Mouse (Mus musculus): ENCODE measurements around the gene Sema6c. TPM values are rescaled to one million over a fixed set of nuclear protein-coding genes. Genes with fewer than 3 reads are reported as not detected.
"Not testable (repeated sequence)": the region's sequence is repeated elsewhere in the genome, so short reads cannot be mapped to it uniquely, and the experiment has no call there.

The Sema6c gene
- 10 to 100 TPM; 40.3 to 40.5 TPM for total RNA-seq (2021)
- long read RNA-seq, experiment 1, partial matches to known transcripts, result 8 of 23 reads
- long read RNA-seq, experiment 1, other reads (novel, unspliced or antisense), result 13 of 23 reads
- long read RNA-seq, experiment 2, full-length matches to known transcripts, result 7 of 47 reads
- long read RNA-seq, experiment 2, partial matches to known transcripts, result 7 of 47 reads
- long read RNA-seq, experiment 2, other reads (novel, unspliced or antisense), result 33 of 47 reads

DNA sequence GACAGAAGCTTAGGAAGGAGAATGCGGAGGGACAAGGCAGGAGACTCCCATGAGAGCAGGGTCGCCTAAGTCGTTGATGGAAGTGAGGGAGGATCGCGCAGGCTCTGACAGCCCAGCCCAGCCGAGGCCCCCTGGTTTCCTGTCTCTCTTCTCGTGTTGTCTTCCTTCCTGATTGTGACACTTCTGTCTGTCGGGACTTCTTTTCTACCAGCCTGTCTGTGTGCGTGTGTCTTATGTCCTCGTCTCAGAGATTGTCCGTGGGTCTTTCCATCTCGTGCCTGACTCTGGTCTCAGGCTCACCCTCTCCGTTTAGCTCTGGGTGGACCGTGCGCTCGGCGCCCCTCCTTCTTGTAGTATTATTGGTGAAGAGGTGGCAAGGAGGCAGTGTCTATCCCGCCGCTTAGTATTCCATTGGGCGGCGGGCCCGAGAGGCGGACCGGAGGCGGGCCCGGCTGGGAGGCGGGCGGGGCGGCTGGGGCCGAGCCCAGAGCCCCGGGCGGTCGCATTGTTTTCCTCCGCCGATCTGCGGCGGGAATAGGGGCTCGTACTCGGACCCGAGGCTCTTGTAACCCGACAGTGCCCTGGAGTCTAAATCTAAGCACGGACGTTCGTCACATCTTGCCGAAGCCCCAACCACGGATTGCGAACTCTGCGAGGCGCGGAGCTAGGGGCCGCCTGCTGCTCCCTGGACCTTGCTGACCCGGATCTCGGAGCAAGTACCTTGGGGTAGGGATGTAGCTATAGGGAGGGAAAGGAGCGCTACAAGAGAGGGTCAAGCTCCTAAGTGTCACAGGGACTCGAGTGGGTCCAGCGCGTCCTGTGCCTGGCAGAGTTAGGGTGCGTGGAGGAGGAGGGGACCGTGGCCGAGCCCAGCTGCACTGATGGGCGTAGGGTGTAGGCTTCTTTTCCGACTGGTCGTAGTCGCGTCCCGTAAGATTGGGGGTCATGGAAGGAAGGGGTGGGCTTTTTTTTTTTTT, at the start of gene Sema6c:
TSS of gene Sema6c (plus strand) at position 471 of the 977 bp plus-strand sequence.
- intact Hi-C loops (cut with DNase I), result loop anchor here (5.0 kb wide), 1 partner anchor 57 kb away; the partner anchor contains the start of gene Gabpb2

GRCm38 (mm10) chr3:95110911-95111726, 49.1 kb upstream of the Sema6c start, which contains the start of gene Vps72:
Gene Vps72 (plus strand): TSS chr3:95111022.
- peak; percentile 90 to 91 for DNase-seq (ENCODE audit: low spot score in 2 of 2)
- intact Hi-C loops (cut with DNase I), result loop anchor here (5.0 kb wide), 1 partner anchor 59 kb away; no protein-coding TSS in a partner anchor

More for the DNA sequence above, at the start of gene Sema6c:
- DNase-seq (ENCODE audit: low spot score in 2 of 2), result peak; percentile 89 to 91

DNA sequence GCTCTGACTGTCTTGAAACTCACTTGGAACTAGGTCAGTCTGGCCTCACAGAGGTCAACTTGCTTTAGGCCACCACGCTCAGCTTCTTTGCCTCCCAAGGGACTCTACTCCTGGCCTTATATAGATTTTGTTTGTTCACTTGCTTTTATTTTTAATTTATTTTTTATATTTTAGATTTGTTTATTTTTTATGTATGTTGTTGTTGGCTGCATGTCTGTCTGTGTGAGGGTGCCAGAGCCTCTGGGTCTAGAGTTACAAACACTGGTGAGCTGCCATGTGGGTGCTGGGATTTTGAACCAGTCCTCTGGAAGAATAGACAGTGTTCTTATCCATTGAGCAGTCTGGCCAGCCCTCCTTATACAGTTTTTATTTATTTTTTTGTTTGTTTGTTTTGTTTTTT, 47.5 kb upstream of the Sema6c start:
- intact Hi-C loops (cut with DNase I), result loop anchor here (5.0 kb wide), 1 partner anchor 60 kb away; no protein-coding TSS in a partner anchor
- no peak for DNase-seq (ENCODE audit: low spot score in 2 of 2)

- no peak for DNase-seq (ENCODE audit: low spot score in 2 of 2)
- intact Hi-C loops (cut with DNase I), result no loop called here
Observed at GRCm38 (mm10) chr3:95117751-95118150, 42.5 kb upstream of the Sema6c start.

DNA sequence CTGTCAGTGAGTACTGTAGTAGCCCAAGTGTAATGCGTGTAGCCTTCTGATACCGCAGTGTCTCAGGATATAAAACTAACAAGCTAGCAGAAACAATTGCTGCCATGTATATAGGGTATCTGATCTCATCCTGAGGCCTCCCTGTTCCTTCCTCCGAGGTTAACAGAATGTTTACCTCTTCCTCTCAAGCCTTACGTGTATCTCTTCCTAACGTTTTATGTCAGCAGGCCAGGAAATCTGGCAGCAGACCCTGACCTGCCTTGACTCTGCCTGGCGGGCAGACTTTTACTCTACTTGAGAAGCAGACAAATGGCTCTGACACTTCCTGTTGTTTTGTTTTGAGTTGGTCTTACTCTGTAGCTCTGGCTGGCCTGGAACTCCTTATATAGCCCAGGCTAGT, 38.7 kb upstream of the Sema6c start:
- intact Hi-C loops (cut with DNase I), result no loop called here
- DNase-seq (ENCODE audit: low spot score in 2 of 2), result no peak

DNA sequence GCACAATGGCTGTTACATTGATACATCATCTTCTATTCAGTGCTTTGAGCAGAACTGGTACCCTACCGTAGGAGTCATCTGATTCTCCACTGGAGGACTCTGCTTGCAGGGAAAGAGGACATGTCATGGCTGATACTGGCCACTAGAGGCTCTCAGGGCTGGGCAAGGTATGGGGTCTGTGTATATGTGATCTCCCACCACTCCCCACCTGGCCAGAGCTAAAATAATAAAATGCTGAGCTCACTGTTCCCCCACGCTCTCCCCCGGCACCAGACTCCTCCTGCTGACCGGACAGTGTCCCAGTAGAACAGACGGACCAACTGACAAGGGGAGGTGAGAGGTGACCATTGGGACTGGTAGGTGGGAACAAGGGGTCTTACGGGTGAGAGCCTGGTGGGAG, 36.0 kb upstream of the Sema6c start, which contains the start of gene Tmod4:
TSS of gene Tmod4 (plus strand) at position 231 of the 400 bp plus-strand sequence.
- DNase-seq (ENCODE audit: low spot score in 2 of 2), result no peak
- intact Hi-C loops (cut with DNase I), result no loop called here

- intact Hi-C loops (cut with DNase I), result no loop called here
- peak; percentile 54 to 64 for DNase-seq (ENCODE audit: low spot score in 2 of 2)
Observed at GRCm38 (mm10) chr3:95124972-95125371, 35.3 kb upstream of the Sema6c start.

- intact Hi-C loops (cut with DNase I), result no loop called here
- DNase-seq (ENCODE audit: low spot score in 2 of 2), result no peak
Observed at GRCm38 (mm10) chr3:95129226-95129651, 31.0 kb upstream of the Sema6c start.

GRCm38 (mm10) chr3:95130081-95130480, 30.2 kb upstream of the Sema6c start:
- intact Hi-C loops (cut with DNase I), result no loop called here
- no peak for DNase-seq (ENCODE audit: low spot score in 2 of 2)

GRCm38 (mm10) chr3:95132389-95132788, 27.9 kb upstream of the Sema6c start:
- DNase-seq (ENCODE audit: low spot score in 2 of 2); intact Hi-C loops (cut with DNase I): not testable (repeated sequence)

DNA sequence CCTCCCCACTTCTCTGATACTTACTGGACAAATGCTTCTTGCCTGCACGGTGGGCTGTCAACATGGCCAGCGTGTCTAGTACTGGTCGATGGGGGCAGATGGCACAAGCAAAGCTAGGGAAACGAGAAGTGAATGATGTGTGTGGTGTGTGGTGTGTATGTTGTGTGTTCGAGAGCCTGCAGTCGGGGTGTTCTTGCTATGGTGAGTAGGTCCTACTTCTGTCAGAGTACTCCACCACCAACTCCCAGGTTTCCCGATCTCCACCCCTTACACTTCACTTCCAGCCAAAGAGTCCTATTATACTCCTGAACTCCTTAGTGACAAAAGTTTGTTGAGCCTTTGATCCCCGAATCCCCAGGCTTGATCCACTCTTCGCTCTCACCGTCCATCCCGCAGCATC, 27.1 kb upstream of the Sema6c start:
- no peak for DNase-seq (ENCODE audit: low spot score in 2 of 2)
- intact Hi-C loops (cut with DNase I), result no loop called here

DNA sequence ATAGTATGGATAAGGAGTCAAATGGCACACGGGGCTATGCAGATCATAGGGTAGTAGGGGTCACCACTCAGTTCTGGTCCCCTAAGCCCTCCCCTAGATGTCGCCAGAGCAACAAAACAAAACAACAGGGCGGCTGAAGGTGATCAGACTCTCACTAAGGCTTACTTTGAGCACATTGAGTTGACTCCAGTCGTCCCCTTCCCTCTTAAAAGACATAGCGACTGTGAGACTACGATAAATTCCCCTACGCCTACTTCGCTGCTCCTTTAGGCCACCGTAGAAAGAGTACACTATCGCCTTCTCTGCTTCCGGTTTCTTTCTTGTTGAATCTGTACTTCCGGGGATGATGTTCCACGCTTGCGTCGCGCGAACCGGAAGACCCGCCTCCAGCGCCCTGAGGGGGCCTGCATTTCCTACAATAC, 26.6 kb upstream of the Sema6c start, which contains the start of the genes Scnm1 and Lysmd1:
TSS of gene Scnm1 (minus strand) at position 332 of the 422 bp plus-strand sequence.
TSS of gene Lysmd1 (plus strand) at position 409 of the 422 bp plus-strand sequence.
- intact Hi-C loops (cut with DNase I), result no loop called here

GRCm38 (mm10) chr3:95134133-95134532, 26.1 kb upstream of the Sema6c start:
- intact Hi-C loops (cut with DNase I); DNase-seq (ENCODE audit: low spot score in 2 of 2): not testable (repeated sequence)

More for the DNA sequence above, 26.6 kb upstream of the Sema6c start, which contains the start of the genes Scnm1 and Lysmd1:
- DNase-seq (ENCODE audit: low spot score in 2 of 2), result peak; percentile 91 to 94

- intact Hi-C loops (cut with DNase I), result no loop called here
Observed at GRCm38 (mm10) chr3:95135023-95135422, 25.2 kb upstream of the Sema6c start.

DNA sequence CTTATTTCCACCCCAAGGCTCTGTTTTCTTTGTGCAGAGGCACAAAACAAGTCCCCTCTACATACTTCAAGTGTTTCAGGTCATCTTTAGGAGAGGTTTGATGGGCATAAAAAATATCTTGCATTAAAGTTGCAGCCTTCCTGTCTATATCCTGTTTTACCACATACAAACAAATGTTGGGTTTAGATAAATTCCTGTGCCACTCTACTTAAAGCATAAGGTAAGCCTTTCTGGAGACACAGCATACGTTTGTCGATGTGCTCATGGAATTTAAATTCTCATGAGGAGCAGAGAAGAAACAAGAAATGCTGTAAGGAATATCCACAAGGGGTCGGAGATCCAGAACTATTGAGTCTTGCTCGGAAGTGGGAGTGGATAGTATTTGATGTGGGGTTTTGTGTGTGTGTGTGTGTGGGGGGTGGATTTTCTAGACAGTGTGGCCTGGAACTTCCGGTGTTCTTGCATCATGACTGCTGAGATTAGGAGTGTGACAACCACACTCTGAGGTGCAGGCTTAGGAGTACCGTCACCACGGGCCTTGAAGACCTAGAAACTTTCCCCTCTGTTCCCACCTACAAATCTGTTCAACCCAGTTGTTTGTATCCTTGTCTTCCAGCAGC, 24.7 kb upstream of the Sema6c start:
- DNase-seq (ENCODE audit: low spot score in 2 of 2), result no peak
- intact Hi-C loops (cut with DNase I), result no loop called here

More at GRCm38 (mm10) chr3:95135023-95135422, 25.2 kb upstream of the Sema6c start:
- peak; percentile 48 to 54 for DNase-seq (ENCODE audit: low spot score in 2 of 2)

DNA sequence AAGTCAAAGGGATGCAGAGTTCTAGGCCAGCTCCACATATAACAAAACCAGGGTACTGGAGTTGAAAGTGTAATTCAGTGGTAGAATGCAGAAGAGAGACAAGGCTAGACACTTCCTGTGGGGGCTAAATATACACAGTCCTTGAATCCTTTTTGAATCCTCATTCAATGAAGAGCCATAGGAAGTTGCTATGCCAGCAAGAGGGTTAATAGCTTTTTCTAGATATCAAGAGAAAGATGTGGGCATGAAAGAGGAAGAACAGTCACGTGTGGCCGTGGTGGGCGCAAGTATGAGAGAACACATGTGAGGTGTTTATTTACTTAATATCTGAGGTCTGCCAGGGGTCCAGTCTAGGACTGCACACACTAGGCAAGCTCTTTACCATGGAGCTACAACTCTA, 23.9 kb upstream of the Sema6c start:
- no peak for DNase-seq (ENCODE audit: low spot score in 2 of 2)
- intact Hi-C loops (cut with DNase I), result no loop called here

- intact Hi-C loops (cut with DNase I), result loop anchor here (5.0 kb wide), 1 partner anchor 123 kb away; no protein-coding TSS in a partner anchor
- DNase-seq (ENCODE audit: low spot score in 2 of 2), result no peak
Observed at GRCm38 (mm10) chr3:95139586-95140288, 20.5 kb upstream of the Sema6c start.

- intact Hi-C loops (cut with DNase I), result loop anchor here (5.0 kb wide), 1 partner anchor 122 kb away; no protein-coding TSS in a partner anchor
- DNase-seq (ENCODE audit: low spot score in 2 of 2), result no peak
Observed at GRCm38 (mm10) chr3:95140289-95140595, 20.0 kb upstream of the Sema6c start.

Measured in left cerebral cortex, postnatal 14 days (tissue).